Mouse (Mus musculus) cortical plate, adult 2 months (tissue): ENCODE results near the gene Ftcd.

ENCODE experiments used
- CTCF ChIP-seq: fragments of 200-500 bp; IDR thresholded peaks from 2 replicates; pipeline ENCODE4 v1.5.1; 2011; ENCODE audit warnings: mild to moderate bottlenecking, control low read depth, low read length; ENCODE audit not compliant: insufficient read depth; ENCODE audit errors: extremely low read depth
- POLR2A ChIP-seq: fragments of 200-500 bp; IDR thresholded peaks from 2 replicates; pipeline ENCODE4 v1.6.1; 2011; ENCODE audit warnings: mild to moderate bottlenecking, low read length, control low read depth; ENCODE audit not compliant: insufficient read depth; ENCODE audit errors: extremely low read depth

DNA sequence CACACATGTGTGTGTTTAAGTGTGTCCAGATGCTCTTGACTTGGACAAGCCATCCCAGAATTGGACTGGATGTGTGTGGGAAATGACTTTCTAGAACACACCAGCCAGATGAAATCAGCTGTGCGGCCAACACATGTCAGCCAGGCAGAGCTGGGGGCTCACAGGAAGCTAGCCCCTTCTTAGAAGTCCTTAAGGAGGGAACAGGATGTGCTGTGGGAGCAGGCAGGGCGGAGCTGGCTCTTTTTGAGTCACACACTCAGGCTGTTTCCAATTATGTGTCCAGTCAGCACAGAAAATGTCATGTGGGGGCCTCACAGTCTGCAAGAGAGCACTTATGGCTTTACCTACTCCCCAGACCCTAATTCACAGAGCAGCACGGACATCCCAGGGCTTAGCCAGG, 60.6 kb downstream of the Ftcd start:
- TF ChIP-seq CTCF (no peak), POLR2A (no peak)
